Mouse (Mus musculus) cerebellum, postnatal 14 days (tissue): Measurements from ENCODE around the gene Scaper.

ENCODE experiments used
- DNase-seq, 2 experiments: peaks; one replicate each; pipeline ENCODE4 v3.0.0; 2021; ENCODE audit warnings: mixed read lengths in 2 of 2

Scaper gene

GRCm38 (mm10) chr9:55937664-55938617 lies at the start of gene Scaper:
TSS of gene Scaper (minus strand) at chr9:55938119.
- peak; percentile 93 to 94 for DNase-seq

GRCm38 (mm10) chr9:55946819-55947218 lies 8.9 kb upstream of the Scaper start:
- DNase-seq: peak; percentile 45 to 52

GRCm38 (mm10) chr9:55941356-55941755 lies 3.4 kb upstream of the Scaper start:
- peak; percentile 67 to 74 for DNase-seq

- no peak for DNase-seq
Measured at GRCm38 (mm10) chr9:55938618-55938985, 683 bp upstream of the Scaper start.

GRCm38 (mm10) chr9:55937224-55937663 lies 675 bp downstream of the Scaper start:
- DNase-seq: peak; percentile 26 to 31

GRCm38 (mm10) chr9:55932482-55932881 lies 5.4 kb downstream of the Scaper start:
- no peak for DNase-seq

- peak in 1 of 2 experiments; percentile 47 for DNase-seq
Measured at GRCm38 (mm10) chr9:55918579-55918978, 19.3 kb downstream of the Scaper start.

- DNase-seq: peak in 1 of 2 experiments; percentile 43
Measured at GRCm38 (mm10) chr9:55916751-55917150, 21.2 kb downstream of the Scaper start.

GRCm38 (mm10) chr9:55911481-55911880 lies 26.4 kb downstream of the Scaper start:
- DNase-seq: no peak

GRCm38 (mm10) chr9:55902964-55903363 lies 35.0 kb downstream of the Scaper start:
- peak; percentile 9 to 67 for DNase-seq

GRCm38 (mm10) chr9:55901588-55901987 lies 36.3 kb downstream of the Scaper start:
- DNase-seq: no peak

GRCm38 (mm10) chr9:55900531-55900930 lies 37.4 kb downstream of the Scaper start:
- DNase-seq: no peak

GRCm38 (mm10) chr9:55878066-55878465 lies 59.9 kb downstream of the Scaper start:
- DNase-seq: no peak

- DNase-seq: no peak
Measured at GRCm38 (mm10) chr9:55789442-55789841, 148.5 kb downstream of the Scaper start.

GRCm38 (mm10) chr9:55712016-55712415 lies 225.9 kb downstream of the Scaper start:
- no peak for DNase-seq

- peak; percentile 12 to 28 for DNase-seq
Measured at GRCm38 (mm10) chr9:55710553-55710952, 227.4 kb downstream of the Scaper start.

- DNase-seq: no peak
Measured at GRCm38 (mm10) chr9:55706603-55707002, 231.3 kb downstream of the Scaper start.

GRCm38 (mm10) chr9:55695307-55695706 lies 242.6 kb downstream of the Scaper start:
- DNase-seq: no peak

GRCm38 (mm10) chr9:55677099-55677498 lies 260.8 kb downstream of the Scaper start:
- no peak for DNase-seq

- DNase-seq: no peak
Measured at GRCm38 (mm10) chr9:55646444-55646843, 291.5 kb downstream of the Scaper start.

GRCm38 (mm10) chr9:55626990-55627389 lies 310.9 kb downstream of the Scaper start:
- DNase-seq: no peak

- DNase-seq: peak; percentile 74 to 77
Measured at GRCm38 (mm10) chr9:55614711-55615110, 323.2 kb downstream of the Scaper start.

GRCm38 (mm10) chr9:55609751-55610150 lies 328.2 kb downstream of the Scaper start:
- no peak for DNase-seq
